Mouse (Mus musculus): Measurements from ENCODE around the gene Gnl3l. TPM values are rescaled to one million over a fixed set of nuclear protein-coding genes. Genes with fewer than 3 reads are reported as not detected.
A peak's percentile ranks its signal among the peaks of the same experiment; 100 is the strongest.

Gene Gnl3l
- polyA plus RNA-seq, 2 experiments = 17.2 to 21.0 TPM

DNA sequence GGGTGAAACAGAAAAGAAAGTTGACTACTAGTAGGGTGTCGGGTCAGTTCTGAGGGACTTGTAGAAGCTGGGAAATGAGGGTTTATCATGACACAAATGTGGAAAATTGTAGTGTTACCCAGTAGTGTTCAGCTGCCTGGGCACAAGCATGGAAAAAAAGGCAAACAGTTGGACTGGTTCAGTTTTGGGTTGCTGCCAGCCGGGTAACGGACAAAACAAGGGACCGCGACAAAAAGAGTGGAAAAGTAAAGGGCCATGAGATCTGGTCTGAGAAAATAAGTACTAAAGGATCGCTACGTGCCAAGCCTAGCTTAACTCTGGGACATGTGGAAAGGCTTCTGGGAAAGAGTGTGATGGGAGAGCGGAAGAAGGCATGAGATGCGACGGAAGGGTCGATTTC is 29.2 kb upstream of the Gnl3l start:
- no peak for DNase-seq (ENCODE audit: low spot score)
- H3K27ac ChIP-seq (replicated peaks; ENCODE audit: low read depth, low read length) = peak overlapping the region; percentile 87
- peak overlapping the region; percentile 64 for H3K4me3 ChIP-seq (replicated peaks; ENCODE audit: low read length)
- TF ChIP-seq POLR2A (IDR thresholded peaks at IDR 0.05; ENCODE audit: borderline replicate concordance, extremely low read depth, insufficient read depth, insufficient read length) = no peak
- H3K36me3 ChIP-seq (ENCODE audit: control insufficient read depth, insufficient read depth, low read length) = no peaks in the 10 kb centered on the region
- 0 out of 2 replicates have a peak, but pooled peaks cover 5% of the 10 kb centered on the region for H3K4me1 ChIP-seq (ENCODE audit: control insufficient read depth, insufficient read depth, low read length)
- no peaks in the 10 kb centered on the region for H3K27me3 ChIP-seq (ENCODE audit: control insufficient read depth, insufficient read depth, low read length)
- H3K4me2 ChIP-seq (replicated peaks; ENCODE audit: low read depth, low read length, severe bottlenecking) = peak overlapping the region; percentile 68
- no peaks in the 10 kb centered on the region for H3K9me3 ChIP-seq (ENCODE audit: control insufficient read depth, low read length)
- ATAC-seq (ENCODE audit: low FRiP score, low read depth) = no peak; the same call in 1 of the 2 replicates
- no peak overlapping the region for H3K9ac ChIP-seq (ENCODE audit: low read depth, low read length, severe bottlenecking)
- 50% methylated on average over 11 of the region's 11 CpGs for WGBS

DNA sequence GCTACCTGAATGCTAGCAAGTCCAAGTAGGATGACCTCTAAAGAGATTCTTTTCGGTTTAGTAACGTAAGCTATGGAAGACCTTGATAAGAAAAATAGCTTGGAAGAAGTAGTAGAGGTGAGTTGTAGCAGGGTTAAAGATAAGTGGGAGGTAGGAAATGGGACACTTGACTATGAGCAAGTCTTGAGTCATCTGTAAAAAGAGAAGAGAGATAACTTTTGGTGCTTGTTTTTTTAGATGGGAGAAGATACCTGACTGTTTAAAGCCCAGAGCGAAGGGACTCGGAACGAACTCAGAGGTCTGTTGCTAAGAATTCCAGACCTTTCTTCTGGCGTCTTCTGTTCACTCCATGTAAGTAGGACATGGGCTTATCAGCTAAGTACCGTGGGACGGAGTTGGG is 28.7 kb upstream of the Gnl3l start, which contains the start of gene Fgd1:
TSS of gene Fgd1 (plus strand) at position 301 of the 400 bp plus-strand sequence.
- ATAC-seq (ENCODE audit: low FRiP score, low read depth) = no peak
- Histone ChIP-seq H3K4me3 (replicated peaks; ENCODE audit: low read length) (peak within 1 kb of the TSS; percentile 64), H3K36me3 (ENCODE audit: control insufficient read depth, insufficient read depth, low read length) (no peaks in the 10 kb centered on the region), H3K9me3 (ENCODE audit: control insufficient read depth, low read length) (no peaks in the 10 kb centered on the region), H3K9ac (ENCODE audit: low read depth, low read length, severe bottlenecking) (peak within 1 kb of the TSS; percentile 84), H3K27me3 (ENCODE audit: control insufficient read depth, insufficient read depth, low read length) (no peaks in the 10 kb centered on the region), H3K4me2 (replicated peaks; ENCODE audit: low read depth, low read length, severe bottlenecking) (peak within 1 kb of the TSS; percentile 68), H3K4me1 (ENCODE audit: control insufficient read depth, insufficient read depth, low read length) (0 out of 2 replicates have a peak, but pooled peaks cover 5% of the 10 kb centered on the region), H3K27ac (replicated peaks; ENCODE audit: low read depth, low read length) (peak within 1 kb of the TSS; percentile 87)
- DNase-seq (ENCODE audit: low spot score) = no peak
- WGBS = 89% methylated on average over 8 of the region's 8 CpGs
- no peak for TF ChIP-seq POLR2A (IDR thresholded peaks at IDR 0.05; ENCODE audit: borderline replicate concordance, extremely low read depth, insufficient read depth, insufficient read length)

DNA sequence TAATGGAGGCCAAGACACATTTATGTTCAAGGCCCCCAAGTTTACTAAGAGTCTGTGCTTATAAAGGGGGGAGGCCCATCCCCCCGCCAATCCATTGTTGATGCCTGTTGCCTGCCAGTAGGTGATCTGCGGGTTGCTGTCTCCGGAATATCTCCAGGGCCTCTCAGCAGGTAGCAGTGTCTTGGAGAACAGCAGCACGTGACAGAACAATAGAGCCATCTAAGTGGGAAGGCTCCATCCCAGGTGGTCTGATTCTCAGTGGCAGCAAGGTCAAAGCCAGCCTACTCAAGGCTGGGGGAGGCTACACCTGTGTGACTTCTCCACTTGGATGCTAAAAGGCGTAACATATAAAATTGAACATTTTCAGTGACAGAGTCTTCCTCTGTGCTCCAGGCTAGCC is 24.1 kb upstream of the Gnl3l start:
- Histone ChIP-seq H3K27ac (replicated peaks; ENCODE audit: low read depth, low read length) (no peak overlapping the region), H3K4me2 (replicated peaks; ENCODE audit: low read depth, low read length, severe bottlenecking) (no peak overlapping the region), H3K4me1 (ENCODE audit: control insufficient read depth, insufficient read depth, low read length) (no peaks in the 10 kb centered on the region), H3K36me3 (ENCODE audit: control insufficient read depth, insufficient read depth, low read length) (no peaks in the 10 kb centered on the region), H3K27me3 (ENCODE audit: control insufficient read depth, insufficient read depth, low read length) (no peaks in the 10 kb centered on the region), H3K4me3 (replicated peaks; ENCODE audit: low read length) (no peak overlapping the region), H3K9ac (ENCODE audit: low read depth, low read length, severe bottlenecking) (no peak overlapping the region), H3K9me3 (ENCODE audit: control insufficient read depth, low read length) (no peaks in the 10 kb centered on the region)
- WGBS = 45% methylated on average over 5 of the region's 5 CpGs
- no peak for TF ChIP-seq POLR2A (IDR thresholded peaks at IDR 0.05; ENCODE audit: borderline replicate concordance, extremely low read depth, insufficient read depth, insufficient read length)
- ATAC-seq (ENCODE audit: low FRiP score, low read depth) (no peak), DNase-seq (ENCODE audit: low spot score) (no peak)

DNA sequence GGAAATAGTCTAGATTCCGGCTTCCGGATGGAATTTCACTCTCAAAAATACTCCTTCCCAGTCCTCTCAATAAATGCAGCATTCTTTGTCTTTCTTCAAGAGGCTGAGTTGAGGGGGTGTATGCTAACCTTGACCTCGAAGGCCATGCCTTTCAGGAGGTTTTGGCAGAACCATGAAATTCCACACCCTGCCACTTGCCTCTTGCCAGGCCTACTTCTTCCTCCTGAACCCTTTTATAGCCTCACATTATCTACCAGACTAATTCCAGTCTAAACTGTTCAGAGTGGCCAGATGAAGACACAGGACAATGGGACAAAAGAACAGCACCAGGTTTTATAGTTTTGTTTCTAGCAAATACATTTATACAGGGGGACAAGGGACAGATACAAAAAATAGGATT is 14.3 kb upstream of the Gnl3l start:
- Histone ChIP-seq H3K9me3 (ENCODE audit: control insufficient read depth, low read length) (no peaks in the 10 kb centered on the region), H3K27ac (replicated peaks; ENCODE audit: low read depth, low read length) (0 out of 2 replicates have a peak overlapping the region, but pooled peaks have one; percentile 14), H3K4me2 (replicated peaks; ENCODE audit: low read depth, low read length, severe bottlenecking) (no peak overlapping the region), H3K36me3 (ENCODE audit: control insufficient read depth, insufficient read depth, low read length) (no peaks in the 10 kb centered on the region), H3K27me3 (ENCODE audit: control insufficient read depth, insufficient read depth, low read length) (no peaks in the 10 kb centered on the region), H3K9ac (ENCODE audit: low read depth, low read length, severe bottlenecking) (no peak overlapping the region), H3K4me3 (replicated peaks; ENCODE audit: low read length) (no peak overlapping the region), H3K4me1 (ENCODE audit: control insufficient read depth, insufficient read depth, low read length) (no peaks in the 10 kb centered on the region)
- 30% methylated on average over 3 of the region's 3 CpGs for WGBS
- TF ChIP-seq POLR2A (IDR thresholded peaks at IDR 0.05; ENCODE audit: borderline replicate concordance, extremely low read depth, insufficient read depth, insufficient read length) = no peak
- DNase-seq (ENCODE audit: low spot score) = no peak
- no peak; the same call in 1 of the 2 replicates for ATAC-seq (ENCODE audit: low FRiP score, low read depth)

DNA sequence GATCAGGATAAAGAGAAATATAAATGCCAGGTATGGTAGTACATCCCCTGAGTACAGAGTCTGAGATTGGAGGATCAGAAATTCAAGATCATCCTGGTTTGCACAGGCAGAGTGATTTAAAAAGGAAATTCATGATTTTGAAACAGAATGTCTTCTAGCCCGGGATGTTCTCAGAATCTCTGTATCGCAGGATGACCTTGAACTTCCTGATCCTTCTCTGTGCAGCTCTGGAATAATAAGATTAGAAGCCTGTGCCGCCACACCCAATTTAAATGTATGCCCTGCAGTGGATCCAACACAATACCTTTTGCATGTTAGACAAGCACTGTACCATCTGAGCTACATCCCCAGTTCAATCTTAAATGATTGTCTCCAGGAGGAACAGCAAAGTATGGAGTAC is 1.7 kb upstream of the Gnl3l start:
- Histone ChIP-seq H3K9ac (ENCODE audit: low read depth, low read length, severe bottlenecking) (no peak overlapping the region), H3K4me3 (replicated peaks; ENCODE audit: low read length) (no peak overlapping the region), H3K4me2 (replicated peaks; ENCODE audit: low read depth, low read length, severe bottlenecking) (no peak overlapping the region), H3K27ac (replicated peaks; ENCODE audit: low read depth, low read length) (no peak overlapping the region), H3K4me1 (ENCODE audit: control insufficient read depth, insufficient read depth, low read length) (no peaks in the 10 kb centered on the region), H3K36me3 (ENCODE audit: control insufficient read depth, insufficient read depth, low read length) (0 out of 2 replicates have a peak, but pooled peaks cover 3% of the 10 kb centered on the region), H3K9me3 (ENCODE audit: control insufficient read depth, low read length) (no peaks in the 10 kb centered on the region), H3K27me3 (ENCODE audit: control insufficient read depth, insufficient read depth, low read length) (no peaks in the 10 kb centered on the region)
- ATAC-seq (ENCODE audit: low FRiP score, low read depth) (no peak), DNase-seq (ENCODE audit: low spot score) (no peak)
- WGBS = 79% methylated on average over 3 of the region's 3 CpGs
- no peak for TF ChIP-seq POLR2A (IDR thresholded peaks at IDR 0.05; ENCODE audit: borderline replicate concordance, extremely low read depth, insufficient read depth, insufficient read length)

All from limb, embryonic 14.5 days (tissue).